Mouse (Mus musculus) midbrain, embryonic 13.5 days (tissue): ENCODE measurements around the gene Slc50a1. TPM values are rescaled to one million over a fixed set of nuclear protein-coding genes. Genes with fewer than 3 reads are reported as not detected.

Experiments used
- ATAC-seq: fragments of 200-750 bp; cut with Nextera tagmentation; 2 replicates; pipeline ENCODE4 v1.8.0; 2017; ENCODE audit warnings: mild to moderate bottlenecking, moderate TSS enrichment, moderate library complexity
- H3K27ac ChIP-seq: fragments of 300-500 bp; sonication (generic); 2 replicates; pipeline ENCODE4 v1.5.1; 2015; ENCODE audit warnings: inconsistent platforms, mild to moderate bottlenecking, moderate library complexity
- H3K27me3 ChIP-seq: fragments of 300-500 bp; sonication (generic); 2 replicates; pipeline ENCODE4 v1.6.1; 2015; ENCODE audit warnings: mild to moderate bottlenecking, inconsistent platforms
- H3K36me3 ChIP-seq: fragments of 300-500 bp; sonication (generic); 2 replicates; pipeline ENCODE4 v1.6.1; 2015; ENCODE audit warnings: mild to moderate bottlenecking, inconsistent platforms
- H3K4me1 ChIP-seq: fragments of 300-500 bp; sonication (generic); replicated peaks from 2 replicates; pipeline ENCODE4 v1.6.1; 2015; ENCODE audit warnings: inconsistent platforms
- H3K4me2 ChIP-seq: fragments of 300-500 bp; sonication (generic); replicated peaks from 2 replicates; pipeline ENCODE4 v1.6.1; 2015; ENCODE audit warnings: moderate library complexity, mild to moderate bottlenecking, inconsistent platforms
- H3K4me3 ChIP-seq: fragments of 300-500 bp; sonication (generic); replicated peaks from 2 replicates; pipeline ENCODE4 v1.5.1; 2015; ENCODE audit warnings: mild to moderate bottlenecking, inconsistent platforms
- H3K9ac ChIP-seq: fragments of 300-500 bp; sonication (generic); replicated peaks from 2 replicates; pipeline ENCODE4 v1.6.1; 2015; ENCODE audit warnings: mild to moderate bottlenecking, inconsistent platforms
- H3K9me3 ChIP-seq: fragments of 300-500 bp; sonication (generic); 2 replicates; pipeline ENCODE4 v1.6.1; 2016; ENCODE audit warnings: mild to moderate bottlenecking, inconsistent platforms
- WGBS: fragments of 180-500 bp; shearing (Covaris S2); methylation state at CpG from one replicate; pipeline ENCODE4 v1.1.7; 2015; 5-methylcytosine and 5-hydroxymethylcytosine counted together
- microRNA counts: library from miRNA; unstranded; fragments of <30 nt; microRNA quantifications from one replicate; lab custom pipeline; 2016
- microRNA-seq: library from miRNA; unstranded; fragments of <30 nt; microRNA quantifications from one replicate; pipeline ENCODE4, GENCODE M21; 2016
- polyA plus RNA-seq: library from polyadenylated mRNA; unstranded; fragments of >200 nt; fragmentation: Nextera tagmentation; extraction: Ambion mirVana; gene quantifications from 2 replicates; pipeline ENCODE4 v1.2.1, GENCODE M21; 2015

Gene Slc50a1
- polyA plus RNA-seq, 1 experiment from 2014 or later = 37.5 TPM

DNA sequence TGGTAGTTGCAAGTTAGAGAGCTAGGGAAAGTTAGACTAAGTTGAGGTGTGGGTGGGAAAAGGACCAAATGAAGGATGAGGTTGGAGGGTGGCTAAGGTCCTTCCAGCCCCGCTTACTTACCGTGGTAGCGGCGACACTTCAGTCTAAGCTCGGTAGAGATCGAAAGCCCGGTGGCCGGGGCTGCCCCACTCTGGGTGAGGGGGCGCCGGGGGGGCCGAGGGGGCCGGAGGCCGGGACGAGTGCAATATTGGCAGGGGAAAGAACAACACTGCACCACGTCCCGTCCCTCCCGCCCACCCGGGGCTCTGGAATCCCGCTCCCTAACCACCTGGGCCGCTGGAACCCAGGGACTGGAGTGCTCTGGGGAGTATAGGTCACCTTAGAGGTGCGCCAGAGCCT is 43.5 kb downstream of the Slc50a1 start, which contains the start of gene Mtx1:
Mtx1 (minus strand) TSS at position 189 of the 400 bp plus-strand sequence.
- H3K4me1 ChIP-seq = peaks cover 70% of the 10 kb centered on the region
- no peaks in the 10 kb centered on the region for H3K27me3 ChIP-seq
- no peak for ATAC-seq
- H3K4me2 ChIP-seq = peak within 1 kb of the TSS; percentile 83
- WGBS = 2% methylated on average over 21 of the region's 21 CpGs
- H3K4me3 ChIP-seq = peak within 1 kb of the TSS; percentile 68
- H3K27ac ChIP-seq = peak within 1 kb of the TSS; percentile 97
- no peaks in the 10 kb centered on the region for H3K9me3 ChIP-seq
- H3K9ac ChIP-seq = peak within 1 kb of the TSS; percentile 85
- H3K36me3 ChIP-seq = peaks cover 19% of the 10 kb centered on the region

DNA sequence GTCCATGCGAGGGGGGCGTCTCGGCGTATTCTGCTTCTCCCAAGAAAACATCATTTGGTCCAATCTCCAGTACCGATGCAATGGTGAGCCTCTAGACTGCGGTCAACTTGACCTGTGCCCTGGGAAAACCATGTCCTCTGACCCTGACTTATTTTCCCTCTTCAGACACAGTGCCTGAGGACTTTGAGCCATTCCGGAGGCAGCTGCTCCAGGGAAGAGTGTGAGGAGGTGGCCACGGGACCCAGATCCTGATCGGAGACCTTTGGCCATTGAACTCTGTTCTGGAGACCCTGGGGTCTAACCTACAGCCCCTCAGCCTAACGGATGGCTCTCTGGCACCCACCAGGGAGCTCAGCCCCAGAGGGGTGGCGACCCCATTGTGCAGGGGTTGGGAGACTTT is 44.0 kb downstream of the Slc50a1 start:
- 3% methylated on average over 11 of the region's 11 CpGs for WGBS
- H3K4me1 ChIP-seq = peaks cover 70% of the 10 kb centered on the region
- H3K9me3 ChIP-seq = no peaks in the 10 kb centered on the region
- H3K9ac ChIP-seq = peak overlapping the region; percentile 85
- no peaks in the 10 kb centered on the region for H3K27me3 ChIP-seq
- H3K4me2 ChIP-seq = peak overlapping the region; percentile 83
- H3K4me3 ChIP-seq = peak overlapping the region; percentile 68
- peak overlapping the region; percentile 97 for H3K27ac ChIP-seq
- peaks cover 23% of the 10 kb centered on the region for H3K36me3 ChIP-seq
- ATAC-seq = no peak

DNA sequence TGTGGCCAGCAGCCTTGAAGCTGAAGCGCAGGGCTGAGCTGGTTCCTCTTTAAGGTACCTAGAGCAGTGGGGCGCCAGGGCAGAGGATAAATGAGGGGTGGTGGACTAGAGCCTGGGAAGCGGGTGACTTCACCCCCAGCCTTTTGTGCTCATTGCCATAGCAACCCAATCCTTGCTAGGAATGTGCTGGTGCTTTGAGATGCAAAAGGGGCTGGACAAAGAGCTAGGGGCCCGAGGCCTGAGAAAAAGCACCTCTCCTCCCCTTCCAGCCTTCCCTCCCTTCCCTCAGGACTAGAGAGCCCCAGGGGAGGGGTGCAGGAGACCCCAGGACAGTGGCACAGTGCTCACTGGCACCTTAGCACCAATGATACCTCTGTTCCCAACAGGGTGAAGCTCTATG is 44.5 kb downstream of the Slc50a1 start:
- Histone ChIP-seq H3K9me3 (no peaks in the 10 kb centered on the region), H3K36me3 (peaks cover 28% of the 10 kb centered on the region), H3K27ac (peak overlapping the region; percentile 97), H3K4me3 (peak overlapping the region; percentile 68), H3K27me3 (no peaks in the 10 kb centered on the region), H3K4me1 (peaks cover 74% of the 10 kb centered on the region), H3K9ac (peak overlapping the region; percentile 85), H3K4me2 (peak overlapping the region; percentile 83)
- 4% methylated on average over 4 of the region's 4 CpGs for WGBS
- ATAC-seq = peak; percentile 68

- H3K36me3 ChIP-seq = peaks cover 30% of the 10 kb centered on the region
- H3K9me3 ChIP-seq = no peaks in the 10 kb centered on the region
- H3K4me1 ChIP-seq = peaks cover 76% of the 10 kb centered on the region
- H3K4me3 ChIP-seq = peak overlapping the region; percentile 68
- H3K4me2 ChIP-seq = peak overlapping the region; percentile 83
- peak overlapping the region; percentile 97 for H3K27ac ChIP-seq
- peak overlapping the region; percentile 85 for H3K9ac ChIP-seq
- no peaks in the 10 kb centered on the region for H3K27me3 ChIP-seq
- ATAC-seq = no peak
- 8% methylated on average over 12 of the region's 12 CpGs for WGBS
These were observed 45.0 kb downstream of the Slc50a1 start for GRCm38 (mm10) chr3:89225321-89225815.

DNA sequence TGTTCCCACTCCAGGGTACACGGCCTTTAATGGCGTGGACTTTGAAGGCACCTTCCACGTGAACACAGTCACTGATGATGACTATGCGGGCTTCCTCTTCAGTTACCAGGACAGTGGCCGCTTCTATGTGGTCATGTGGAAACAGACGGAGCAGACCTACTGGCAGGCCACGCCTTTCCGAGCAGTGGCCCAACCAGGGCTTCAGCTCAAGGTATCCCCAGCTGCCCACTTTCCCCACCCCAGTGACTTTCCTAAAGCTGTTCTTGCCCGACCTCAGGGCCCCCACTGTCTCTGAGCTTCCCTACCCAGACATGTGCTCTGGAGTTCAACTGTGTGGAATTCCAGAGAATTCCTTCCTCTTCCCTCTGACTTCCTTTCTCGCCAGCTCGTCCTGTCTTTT is 45.6 kb downstream of the Slc50a1 start:
- Histone ChIP-seq H3K27me3 (no peaks in the 10 kb centered on the region), H3K27ac (peak overlapping the region; percentile 97), H3K4me3 (peak overlapping the region; percentile 68), H3K4me2 (peak overlapping the region; percentile 83), H3K9me3 (no peaks in the 10 kb centered on the region), H3K4me1 (peaks cover 79% of the 10 kb centered on the region), H3K36me3 (peaks cover 35% of the 10 kb centered on the region), H3K9ac (peak overlapping the region; percentile 85)
- ATAC-seq = no peak
- 21% methylated on average over 11 of the region's 11 CpGs for WGBS

DNA sequence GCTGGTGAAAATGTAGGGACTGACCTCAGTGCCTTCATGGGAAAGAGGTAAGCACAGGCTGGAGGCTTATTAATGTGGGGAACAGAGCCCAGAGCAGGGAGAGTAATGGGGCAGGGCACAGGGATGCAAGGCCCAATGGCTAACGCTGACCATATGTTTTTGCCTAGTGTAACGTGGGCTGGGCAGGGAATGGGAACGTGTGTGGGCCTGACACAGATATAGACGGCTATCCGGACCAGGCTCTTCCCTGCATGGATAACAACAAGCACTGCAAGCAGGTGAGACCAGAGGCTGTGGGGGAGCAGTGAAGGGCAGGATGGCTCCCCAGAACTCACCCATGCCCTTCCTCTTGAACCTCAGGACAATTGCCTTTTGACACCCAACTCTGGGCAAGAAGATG is 49.2 kb downstream of the Slc50a1 start:
- 0 out of 2 replicates have a peak overlapping the region, but pooled peaks have one; percentile 0 for H3K9ac ChIP-seq
- H3K4me2 ChIP-seq = no peak overlapping the region
- no peaks in the 10 kb centered on the region for H3K27me3 ChIP-seq
- H3K27ac ChIP-seq = peak overlapping the region; percentile 48; the same call in 1 of the 2 replicates
- H3K4me1 ChIP-seq = peaks cover 82% of the 10 kb centered on the region
- WGBS = 65% methylated on average over 5 of the region's 5 CpGs
- ATAC-seq = no peak
- H3K4me3 ChIP-seq = no peak overlapping the region
- no peaks in the 10 kb centered on the region for H3K9me3 ChIP-seq
- peaks cover 48% of the 10 kb centered on the region for H3K36me3 ChIP-seq

DNA sequence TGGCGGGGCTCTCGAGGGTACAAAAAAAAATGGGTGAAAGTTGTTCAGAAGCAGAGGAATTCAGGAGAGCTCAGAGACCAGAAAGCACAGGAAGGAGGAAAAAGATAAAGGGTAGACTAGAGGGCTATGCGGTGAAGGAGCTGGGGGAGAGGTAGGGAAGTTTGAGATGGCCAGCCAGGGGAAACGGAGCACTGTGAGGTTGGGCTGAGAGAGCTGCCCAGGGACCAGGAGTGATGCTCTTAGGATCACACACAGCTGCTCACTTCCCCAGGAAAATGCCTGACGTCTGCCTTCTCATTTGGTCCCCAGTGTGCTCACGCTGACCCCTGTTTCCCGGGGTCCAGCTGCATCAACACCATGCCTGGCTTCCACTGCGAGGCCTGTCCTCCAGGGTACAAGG is 50.8 kb downstream of the Slc50a1 start:
- Histone ChIP-seq H3K27ac (peak overlapping the region; percentile 62), H3K9ac (peak overlapping the region; percentile 48; the same call in 1 of the 2 replicates), H3K27me3 (no peaks in the 10 kb centered on the region), H3K4me2 (no peak overlapping the region), H3K36me3 (peaks cover 48% of the 10 kb centered on the region), H3K4me3 (no peak overlapping the region), H3K4me1 (peaks cover 82% of the 10 kb centered on the region), H3K9me3 (no peaks in the 10 kb centered on the region)
- no peak for ATAC-seq
- WGBS = 48% methylated on average over 8 of the region's 8 CpGs

DNA sequence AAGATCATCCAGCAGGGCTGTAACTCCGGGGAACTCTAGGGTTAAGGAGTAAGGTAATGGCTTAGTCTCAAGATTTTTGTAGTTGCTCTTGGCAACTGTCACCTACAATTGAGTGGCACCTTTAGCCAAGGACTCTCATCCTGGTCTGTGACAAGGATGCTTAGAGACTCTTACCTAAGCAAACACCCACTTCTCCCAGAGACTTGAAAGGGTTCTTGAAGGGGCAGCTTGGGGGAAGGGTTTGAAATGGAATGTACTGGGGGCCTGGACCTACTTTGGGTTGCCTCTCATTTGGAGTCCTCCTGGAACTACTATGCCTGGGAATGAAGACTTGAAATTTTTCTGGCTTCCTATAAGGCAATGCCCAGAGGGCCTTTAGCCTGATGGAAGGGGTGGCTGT is 52.1 kb downstream of the Slc50a1 start:
- Histone ChIP-seq H3K4me3 (no peak overlapping the region), H3K27ac (peak overlapping the region; percentile 27; the same call in 1 of the 2 replicates), H3K36me3 (peaks cover 37% of the 10 kb centered on the region), H3K4me1 (peaks cover 73% of the 10 kb centered on the region), H3K9me3 (no peaks in the 10 kb centered on the region), H3K9ac (0 out of 2 replicates have a peak overlapping the region, but pooled peaks have one; percentile 23), H3K27me3 (no peaks in the 10 kb centered on the region), H3K4me2 (no peak overlapping the region)
- WGBS = 82% methylated on average over 1 of the region's 1 CpGs
- no peak for ATAC-seq

MicroRNAs within 50 kb of the gene (microRNA counts, 519-probe panel; counts per million panel counts)
- 3,974 counts per million, percentile 74 among the panel's probes with 10 or more counts for microRNA mmu-miR-92b (lab: Ali Mortazavi, UCI)

Small RNAs within 50 kb of the gene (microRNA-seq; reads per million reads assigned to microRNA genes)
- 8,865 reads per million, percentile 95 among the genes with 10 or more reads in this experiment for gene Mir92b

Other genes starting within 250 kb of the Slc50a1 start
- gene Rusc1, start 177.3 kb downstream of the Slc50a1 start, polyA plus RNA-seq = 59.8 and 69.5 TPM in 2 replicates
- gene Gm43738, start 169.5 kb downstream of the Slc50a1 start, polyA plus RNA-seq = not detected in 2 replicates
- 351 and 358 TPM in 2 replicates for gene Fdps, start 168.6 kb downstream of the Slc50a1 start, polyA plus RNA-seq
- gene Pklr, start 134.4 kb downstream of the Slc50a1 start, polyA plus RNA-seq = 0.24 TPM in 1 of 2 replicates, not detected in the other
- 28.9 and 32.3 TPM in 2 replicates for gene Hcn3, start 110.4 kb downstream of the Slc50a1 start, polyA plus RNA-seq
- 24.9 and 32.9 TPM in 2 replicates for gene Clk2, start 105.8 kb downstream of the Slc50a1 start, polyA plus RNA-seq
- gene Scamp3, start 93.1 kb downstream of the Slc50a1 start, polyA plus RNA-seq = 110 and 116 TPM in 2 replicates
- gene Fam189b, start 87.4 kb downstream of the Slc50a1 start, polyA plus RNA-seq = 27.5 and 31.3 TPM in 2 replicates
- gene Gba, start 67.6 kb downstream of the Slc50a1 start, polyA plus RNA-seq = 43.5 and 46.7 TPM in 2 replicates
- 82.9 and 86.2 TPM in 2 replicates for gene Thbs3, start 55.4 kb downstream of the Slc50a1 start, polyA plus RNA-seq
- 158 and 165 TPM in 2 replicates for gene Mtx1, start 43.5 kb downstream of the Slc50a1 start, polyA plus RNA-seq
- 3.2 and 3.4 TPM in 2 replicates for gene Muc1, start 41.5 kb downstream of the Slc50a1 start, polyA plus RNA-seq
- 205 and 209 TPM in 2 replicates for gene Krtcap2, start 24.6 kb downstream of the Slc50a1 start, polyA plus RNA-seq
- gene Trim46, start 24.3 kb downstream of the Slc50a1 start, polyA plus RNA-seq = 58.6 and 59.4 TPM in 2 replicates
- gene Dpm3, start 11.2 kb downstream of the Slc50a1 start, polyA plus RNA-seq = 74.6 and 75.9 TPM in 2 replicates
- 9.7 and 10.7 TPM in 2 replicates for gene Efna1, start 10.6 kb upstream of the Slc50a1 start, polyA plus RNA-seq
- gene Efna3, start 52.4 kb upstream of the Slc50a1 start, polyA plus RNA-seq = 21.8 and 22.5 TPM in 2 replicates
- 8.8 and 11.4 TPM in 2 replicates for gene Efna4, start 67.5 kb upstream of the Slc50a1 start, polyA plus RNA-seq
- 28.2 and 34.2 TPM in 2 replicates for gene Adam15, start 79.4 kb upstream of the Slc50a1 start, polyA plus RNA-seq
- gene Dcst2, start 91.4 kb upstream of the Slc50a1 start, polyA plus RNA-seq = 0.19 and 0.24 TPM in 2 replicates
- 0.88 and 0.93 TPM in 2 replicates for gene Dcst1, start 94.7 kb upstream of the Slc50a1 start, polyA plus RNA-seq
- gene Zbtb7b, start 124.2 kb upstream of the Slc50a1 start, polyA plus RNA-seq = 0.45 and 0.54 TPM in 2 replicates
- gene Lenep, start 132.2 kb upstream of the Slc50a1 start, polyA plus RNA-seq = 1.5 TPM in 1 of 2 replicates, not detected in the other
- 37.2 and 37.8 TPM in 2 replicates for gene Flad1, start 141.3 kb upstream of the Slc50a1 start, polyA plus RNA-seq
- gene Cks1b, start 147.8 kb upstream of the Slc50a1 start, polyA plus RNA-seq = 176 and 177 TPM in 2 replicates
- gene Shc1, start 147.9 kb upstream of the Slc50a1 start, polyA plus RNA-seq = 17.3 and 17.8 TPM in 2 replicates
- 37.4 and 43.4 TPM in 2 replicates for gene Pygo2, start 159.6 kb upstream of the Slc50a1 start, polyA plus RNA-seq
- 12.2 and 14.1 TPM in 2 replicates for gene Pbxip1, start 166.1 kb upstream of the Slc50a1 start, polyA plus RNA-seq
- gene Pmvk, start 184.0 kb upstream of the Slc50a1 start, polyA plus RNA-seq = 99.9 and 104 TPM in 2 replicates
- 4.4 and 5.0 TPM in 2 replicates for gene Kcnn3, start 249.6 kb upstream of the Slc50a1 start, polyA plus RNA-seq